Comparison of ENCODE assay signal across 12 mouse cellular contexts in the genomic region with DNA sequence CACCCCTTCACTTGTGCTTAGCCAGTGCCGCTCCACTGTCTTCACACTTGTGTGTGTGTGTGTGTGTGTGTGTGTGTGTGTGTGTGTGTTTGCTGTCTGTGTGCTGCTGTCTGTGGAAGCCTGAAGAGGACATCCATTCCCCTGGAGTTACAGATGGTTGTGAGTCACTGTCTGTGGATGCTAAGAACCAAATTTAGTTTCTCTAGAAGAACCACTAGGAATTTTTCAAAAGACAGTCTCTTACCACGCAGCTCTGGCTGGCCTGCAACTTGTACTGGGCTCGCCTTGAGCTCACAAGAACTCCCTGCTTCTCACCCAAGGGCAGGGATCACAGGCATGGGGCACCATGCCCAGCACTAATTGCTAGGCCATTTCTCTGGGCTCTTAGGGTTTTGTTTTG. TPM values are rescaled to one million over a fixed set of nuclear protein-coding genes. Genes with fewer than 3 reads are reported as not detected.
DNase-seq lines count a peak whose midpoint lies in the region; ATAC-seq and TF ChIP-seq lines count a peak whose summit lies in the region.
"Had no signal": no experiment of that assay in that cellular context is flagged by ENCODE, and none has a peak within 500 bp of the region (broad histone marks: within the 10 kb centered on the region; RNA-seq: fewer than 3 reads in every experiment).

No protein-coding gene starts in this region.

- H3K27me3 ChIP-seq in myocyte (ENCODE audit: control insufficient read depth, insufficient read depth, insufficient read length): no peaks in the 10 kb centered on the region
- H3K27me3 ChIP-seq in neural tube, embryonic 15.5 days (replicated peaks): no peaks in the 10 kb centered on the region
- no peaks in the 10 kb centered on the region for H3K27me3 ChIP-seq in forebrain, embryonic 13.5 days
- H3K27me3 ChIP-seq: embryonic facial prominence, embryonic 12.5 days had no signal

- no peak overlapping the region for H3ac ChIP-seq in myocyte (ENCODE audit: control insufficient read depth, insufficient read length)

- H3K4me3 ChIP-seq in myocyte: no peak overlapping the region
- no peak overlapping the region for H3K4me3 ChIP-seq in neural tube, embryonic 15.5 days (replicated peaks)
- H3K4me3 ChIP-seq in forebrain, embryonic 13.5 days: no peak overlapping the region
- H3K4me3 ChIP-seq: embryonic facial prominence, embryonic 12.5 days had no signal

- peaks cover 96% of the 10 kb centered on the region for H3K79me2 ChIP-seq in myocyte (ENCODE audit: control insufficient read depth, insufficient read depth)

- peaks cover 8% of the 10 kb centered on the region for H3K36me3 ChIP-seq in myocyte (ENCODE audit: control insufficient read depth, insufficient read depth)
- no peaks in the 10 kb centered on the region; the same call in 1 of the 2 replicates for H3K36me3 ChIP-seq in neural tube, embryonic 15.5 days
- peaks cover 6% of the 10 kb centered on the region for H3K36me3 ChIP-seq in forebrain, embryonic 13.5 days (ENCODE audit: poor library complexity, severe bottlenecking)

- no peak overlapping the region for H3K27ac ChIP-seq in neural tube, embryonic 15.5 days (replicated peaks)
- no peak overlapping the region for H3K27ac ChIP-seq in forebrain, embryonic 13.5 days
- H3K27ac ChIP-seq: embryonic facial prominence, embryonic 12.5 days had no signal

- TF ChIP-seq POLR2A in myocyte (IDR thresholded peaks at IDR 0.05; ENCODE audit: insufficient read length, low read depth): no peak

- peak overlapping the region; percentile 54 for H3K4me2 ChIP-seq in myocyte (ENCODE audit: low read depth)
- H3K4me2 ChIP-seq in neural tube, embryonic 15.5 days: no peak overlapping the region
- H3K4me2 ChIP-seq in forebrain, embryonic 13.5 days: no peak overlapping the region
- H3K4me2 ChIP-seq: embryonic facial prominence, embryonic 12.5 days; midbrain, embryonic 11.5 days had no signal

- ATAC-seq in neural tube, embryonic 15.5 days (ENCODE audit: low FRiP score): no peak
- ATAC-seq in forebrain, embryonic 13.5 days: no peak
- ATAC-seq: forebrain, embryonic 16.5 days; intestine, postnatal 0 days had no signal

- H3K9me3 ChIP-seq in neural tube, embryonic 15.5 days (replicated peaks): no peaks in the 10 kb centered on the region
- H3K9me3 ChIP-seq in forebrain, embryonic 13.5 days (replicated peaks): no peaks in the 10 kb centered on the region
- H3K9me3 ChIP-seq: embryonic facial prominence, embryonic 12.5 days had no signal

- no peak overlapping the region for H3K9ac ChIP-seq in neural tube, embryonic 15.5 days (replicated peaks)
- H3K9ac ChIP-seq in forebrain, embryonic 13.5 days: no peak overlapping the region
- H3K9ac ChIP-seq: embryonic facial prominence, embryonic 12.5 days had no signal

- 91% methylated on average over 3 of the region's 3 CpGs for WGBS in neural tube, embryonic 15.5 days
- 96% methylated on average over 3 of the region's 3 CpGs for WGBS in forebrain, embryonic 13.5 days

- DNase-seq in layer of hippocampus, adult 9-11 months: peak; percentile 65
- DNase-seq in layer of hippocampus, adult 9-10 months (ENCODE audit: low spot score): no peak
- DNase-seq in Muller cell, postnatal 12 days (ENCODE audit: inconsistent ontology term): peak; percentile 93
- peak; percentile 59 for DNase-seq in adipocyte (ENCODE audit: low spot score)
- DNase-seq: cerebellum, postnatal 10 days had no signal

- peaks cover 33% of the 10 kb centered on the region for H3K4me1 ChIP-seq in neural tube, embryonic 15.5 days
- peaks cover 24% of the 10 kb centered on the region for H3K4me1 ChIP-seq in forebrain, embryonic 13.5 days

TF ChIP-seq in myocyte, 11 proteins besides CTCF, POLR2A, EP300 and RAD21:
- no peak for TF ChIP-seq CEBPB (IDR thresholded peaks at IDR 0.05; ENCODE audit: insufficient read depth, poor library complexity, severe bottlenecking)
- TF ChIP-seq E2F4 (IDR thresholded peaks at IDR 0.05; ENCODE audit: insufficient read depth): no peak
- peak in 1 of 3 experiments; percentile 28 for TF ChIP-seq MYOG (IDR thresholded peaks at IDR 0.05; ENCODE audit: control insufficient read depth in 1 of 3, insufficient read depth in 1 of 3, insufficient read length in 2 of 3, low read depth in 2 of 3)
- TF ChIP-seq POLR2AphosphoS2 (IDR thresholded peaks at IDR 0.05; ENCODE audit: insufficient read length, low read depth): no peak
- TF ChIP-seq MYOD1 (IDR thresholded peaks at IDR 0.05; ENCODE audit: control insufficient read depth in 1 of 3, insufficient read length in 2 of 3, low read depth in 2 of 3): peak in 1 of 3 experiments; percentile 51
- TF ChIP-seq TCF3 (IDR thresholded peaks at IDR 0.05; ENCODE audit: insufficient read length, low read depth): no peak
TF ChIP-seq in myocyte: peak in this region for 2.

RNA-seq across cellular contexts. Expression of a gene that starts 4.9 kb away (rescaled TPM):
- polyA plus RNA-seq in myocyte (2012; fragmentation: generic; extraction: Trizol): 199 TPM
- 149 and 153 TPM in 2 replicates for polyA plus RNA-seq in neural tube, embryonic 15.5 days (2015; fragmentation: Nextera tagmentation; extraction: Ambion mirVana)
- 182 and 195 TPM in 2 replicates for polyA plus RNA-seq in forebrain, embryonic 13.5 days (2015; fragmentation: Nextera tagmentation; extraction: Ambion mirVana)

RNA-seq across cellular contexts. Expression of a gene that starts 5.0 kb away (rescaled TPM):
- 77.1 TPM for polyA plus RNA-seq in myocyte (2012; fragmentation: generic; extraction: Trizol)
- polyA plus RNA-seq in neural tube, embryonic 15.5 days (2015; fragmentation: Nextera tagmentation; extraction: Ambion mirVana): 33.8 and 39.3 TPM in 2 replicates
- 47.3 and 53.9 TPM in 2 replicates for polyA plus RNA-seq in forebrain, embryonic 13.5 days (2015; fragmentation: Nextera tagmentation; extraction: Ambion mirVana)
